Mouse (Mus musculus) hindbrain, embryonic 14.5 days (tissue): ENCODE measurements around the gene Fig4. TPM values are rescaled to one million over a fixed set of nuclear protein-coding genes. Genes with fewer than 3 reads are reported as not detected.

ENCODE experiments used
- ATAC-seq: fragments of 200-750 bp; cut with Nextera tagmentation; 2 replicates; pipeline ENCODE4 v1.8.0; 2017; ENCODE audit warnings: moderate number of reproducible peaks, mild to moderate bottlenecking, moderate TSS enrichment, moderate library complexity; ENCODE audit not compliant: low FRiP score
- DNase-seq: peaks from one replicate; pipeline ENCODE4 v3.0.0-alpha.2; 2015; ENCODE audit warnings: low spot score
- H3K27ac ChIP-seq: fragments of 300-500 bp; sonication (generic); 2 replicates; pipeline ENCODE4 v1.5.1; 2014; ENCODE audit warnings: mild to moderate bottlenecking, moderate library complexity
- H3K27me3 ChIP-seq: fragments of 300-500 bp; sonication (generic); 2 replicates; pipeline ENCODE4 v1.6.1; 2014; ENCODE audit warnings: mild to moderate bottlenecking, low read length, mixed read lengths; ENCODE audit not compliant: control insufficient read depth, insufficient read depth
- H3K36me3 ChIP-seq: fragments of 300-500 bp; sonication (generic); replicated peaks from 2 replicates; pipeline ENCODE4 v1.6.1; 2014; ENCODE audit not compliant: control insufficient read depth, insufficient read depth
- H3K4me1 ChIP-seq: fragments of 300-500 bp; sonication (generic); replicated peaks from 2 replicates; pipeline ENCODE4 v1.6.1; 2014; ENCODE audit warnings: antibody characterized with exemption, low read length, mixed read lengths; ENCODE audit not compliant: control insufficient read depth, insufficient read depth
- H3K4me2 ChIP-seq: fragments of 300-500 bp; sonication (generic); replicated peaks from 2 replicates; pipeline ENCODE4 v1.6.1; 2014; ENCODE audit warnings: mild to moderate bottlenecking, moderate library complexity
- H3K4me3 ChIP-seq: fragments of 300-500 bp; sonication (generic); replicated peaks from 2 replicates; pipeline ENCODE4 v1.5.1; 2014; ENCODE audit warnings: mild to moderate bottlenecking, low read length
- H3K9ac ChIP-seq: fragments of 300-500 bp; sonication (generic); 2 replicates; pipeline ENCODE4 v1.6.1; 2014
- H3K9me3 ChIP-seq: fragments of 300-500 bp; sonication (generic); 2 replicates; pipeline ENCODE4 v1.6.1; 2016; ENCODE audit warnings: low read length; ENCODE audit not compliant: control insufficient read depth
- WGBS: fragments of 180-500 bp; shearing (Covaris S2); extraction: QIAGEN DNeasy Blood & Tissue Kit; methylation state at CpG from one replicate; pipeline ENCODE4 v1.1.7; 2014; 5-methylcytosine and 5-hydroxymethylcytosine counted together
- polyA plus RNA-seq: library from polyadenylated mRNA; unstranded; fragments of >200 nt; fragmentation: Nextera tagmentation; extraction: Ambion mirVana; gene quantifications from 2 replicates; pipeline ENCODE4 v1.2.1, GENCODE M21; 2014

Fig4 gene
- polyA plus RNA-seq, 1 experiment from 2014 or later, result 31.8 TPM

GRCm38 (mm10) chr10:41149307-41149706 lies 153.8 kb downstream of the Fig4 start:
- Histone ChIP-seq H3K4me2 (no peak overlapping the region), H3K27ac (no peak overlapping the region), H3K36me3 (no peaks in the 10 kb centered on the region), H3K4me1 (no peaks in the 10 kb centered on the region), H3K27me3 (no peaks in the 10 kb centered on the region), H3K4me3 (no peak overlapping the region), H3K9ac (no peak overlapping the region), H3K9me3 (no peaks in the 10 kb centered on the region)
- DNase-seq, result no peak
- 83% methylated on average over 3 of the region's 3 CpGs for WGBS
- ATAC-seq, result no peak

GRCm38 (mm10) chr10:41146141-41146540 lies 156.9 kb downstream of the Fig4 start:
- Histone ChIP-seq H3K4me2 (no peak overlapping the region), H3K27ac (no peak overlapping the region), H3K9me3 (no peaks in the 10 kb centered on the region), H3K27me3 (no peaks in the 10 kb centered on the region), H3K4me3 (no peak overlapping the region), H3K9ac (no peak overlapping the region), H3K4me1 (no peaks in the 10 kb centered on the region), H3K36me3 (no peaks in the 10 kb centered on the region)
- DNase-seq (no peak), ATAC-seq (no peak)
- WGBS, result 61% methylated on average over 2 of the region's 2 CpGs

Other genes with a start within 250 kb of the Fig4 start
- 0.70 and 0.98 TPM in 2 replicates for gene Gpr6, start 231.0 kb downstream of the Fig4 start, polyA plus RNA-seq
- gene Ak9, start 720 bp upstream of the Fig4 start, polyA plus RNA-seq, result 0.23 and 0.37 TPM in 2 replicates
- gene Zbtb24, start 147.1 kb upstream of the Fig4 start, polyA plus RNA-seq, result 19.0 and 19.1 TPM in 2 replicates
- 20.6 and 22.8 TPM in 2 replicates for gene Mical1, start 173.1 kb upstream of the Fig4 start, polyA plus RNA-seq
- 36.3 and 37.9 TPM in 2 replicates for gene Smpd2, start 187.1 kb upstream of the Fig4 start, polyA plus RNA-seq
- 2.3 and 6.1 TPM in 2 replicates for gene Ppil6, start 187.2 kb upstream of the Fig4 start, polyA plus RNA-seq
- gene Cd164, start 216.2 kb upstream of the Fig4 start, polyA plus RNA-seq, result 68.4 and 75.7 TPM in 2 replicates